Mouse (Mus musculus) ES-E14 (cell line): ENCODE results near the gene Gm3880. TPM values are rescaled to one million over a fixed set of nuclear protein-coding genes. Genes with fewer than 3 reads are reported as not detected.

ENCODE experiments used
- DNase-seq: peaks from one replicate; pipeline ENCODE4 v3.0.0-alpha.2; 2013; ENCODE audit warnings: low read depth, low spot score
- H3K27ac ChIP-seq: 2 replicates; pipeline ENCODE4 v1.5.1; 2012; ENCODE audit warnings: low read depth, mild to moderate bottlenecking, low read length, moderate library complexity, mixed read lengths; ENCODE audit not compliant: poor library complexity, insufficient read depth, severe bottlenecking
- H3K36me3 ChIP-seq: 2 replicates; pipeline ENCODE4 v1.6.1; 2012; ENCODE audit warnings: mild to moderate bottlenecking, low read length, moderate library complexity, mixed read lengths; ENCODE audit not compliant: control insufficient read depth, poor library complexity, insufficient read depth, severe bottlenecking
- H3K4me1 ChIP-seq, 2 experiments: fragments of 150-350 bp in 1 of 2; sonication (generic) in 1 of 2; 2 replicates each; pipeline ENCODE4 v1.6.1; 2012; ENCODE audit warnings: low read length in 2 of 2, mild to moderate bottlenecking in 1 of 2, mixed read lengths in 1 of 2; ENCODE audit not compliant: control insufficient read depth in 2 of 2, insufficient read depth in 2 of 2, poor library complexity in 1 of 2
- H3K4me3 ChIP-seq, 2 experiments: fragments of 150-350 bp in 1 of 2; sonication (generic) in 1 of 2; 2 replicates each; pipeline ENCODE4 v1.5.1; 2012; ENCODE audit warnings: low read length in 2 of 2, low read depth in 1 of 2, mild to moderate bottlenecking in 1 of 2, mixed read lengths in 1 of 2; ENCODE audit not compliant: insufficient read depth in 1 of 2, poor library complexity in 1 of 2, severe bottlenecking in 1 of 2
- H3K9ac ChIP-seq: 2 replicates; pipeline ENCODE4 v1.6.1; 2012; ENCODE audit warnings: low read depth, mild to moderate bottlenecking, low read length, mixed read lengths; ENCODE audit not compliant: poor library complexity, insufficient read depth, severe bottlenecking
- H3K9me3 ChIP-seq: fragments of 150-350 bp; sonication (generic); 2 replicates; pipeline ENCODE4 v1.6.1; 2012; ENCODE audit warnings: low read depth, mild to moderate bottlenecking, low read length; ENCODE audit not compliant: control insufficient read depth, insufficient read depth
- CHD2 ChIP-seq: IDR thresholded peaks from 2 replicates; pipeline ENCODE4 v1.6.1; 2014; ENCODE audit warnings: mild to moderate bottlenecking, low read depth, low read length, inconsistent platforms
- HCFC1 ChIP-seq: IDR thresholded peaks from 2 replicates; pipeline ENCODE4 v1.6.1; 2012; ENCODE audit warnings: low read length, inconsistent platforms, borderline replicate concordance; ENCODE audit not compliant: insufficient read depth
- MAFK ChIP-seq: IDR thresholded peaks from 2 replicates; pipeline ENCODE4 v1.6.1; 2014; ENCODE audit warnings: mild to moderate bottlenecking, low read depth, low read length, inconsistent platforms; ENCODE audit not compliant: insufficient read depth
- ZC3H11A ChIP-seq: IDR thresholded peaks from 2 replicates; pipeline ENCODE4 v1.6.1; 2012; ENCODE audit warnings: low read depth, mild to moderate bottlenecking, inconsistent platforms, low read length, borderline replicate concordance
- ZNF384 ChIP-seq: IDR thresholded peaks from 2 replicates; pipeline ENCODE4 v1.6.1; 2012; ENCODE audit warnings: low read depth, low read length, inconsistent platforms
- in situ Hi-C, 2 experiments: fragments of 600-800 bp; cut with MboI; formaldehyde crosslinking; loops; one replicate each; pipeline ENCODE4 v1.15.1; 2025; ENCODE audit warnings: low sequenced_read_pairs in 2 of 2, inconsistent platforms in 1 of 2; ENCODE audit not compliant: unreplicated experiment in 2 of 2
- total RNA-seq: library from RNA; depleted of rRNA; stranded (reverse); fragments of 300-350 nt; gene quantifications from 2 replicates; pipeline ENCODE4 v1.2.3, GENCODE M21; 2012; rRNA removed

The Gm3880 gene
- total RNA-seq, 1 experiment = 1.7 TPM

- no peak for TF ChIP-seq MAFK
- TF ChIP-seq ZNF384 = no peak
- no peak for TF ChIP-seq CHD2
- no peak for TF ChIP-seq HCFC1
- no peak for TF ChIP-seq ZC3H11A
- no peak for DNase-seq
- Histone ChIP-seq H3K9me3 (no peaks in the 10 kb centered on the region), H3K27ac (no peak within 1 kb of the TSS), H3K9ac (peak within 1 kb of the TSS; percentile 55), H3K36me3 (no peaks in the 10 kb centered on the region), H3K4me3 (peak within 1 kb of the TSS; percentile 60 to 70), H3K4me1 (peaks cover 0 to 2% of the 10 kb centered on the region in 2 experiments; a peak in 1 of 4 replicates)
- in situ Hi-C loops = no loop called here
Measured at GRCm38 (mm10) chrX:102643823-102644572, 42.8 kb downstream of the Gm3880 start, which contains the start of gene Phka1. Gene Phka1, minus strand, starts transcription at chrX:102644246.

Other genes with a start within 250 kb of the Gm3880 start
- 4.0 and 4.4 TPM in 2 replicates for gene Hdac8, start 181.6 kb downstream of the Gm3880 start, total RNA-seq
- gene Phka1, start 42.7 kb downstream of the Gm3880 start, total RNA-seq = 5.1 and 5.9 TPM in 2 replicates
- gene Gm9112, start 20.7 kb upstream of the Gm3880 start, total RNA-seq = 2.0 and 3.1 TPM in 2 replicates
- gene Dmrtc1b, start 20.9 kb upstream of the Gm3880 start, total RNA-seq = 0.27 TPM in 1 of 2 replicates, not detected in the other
- 2.4 and 2.8 TPM in 2 replicates for gene Dmrtc1c1, start 116.0 kb upstream of the Gm3880 start, total RNA-seq
- gene Dmrtc1c2, start 167.6 kb upstream of the Gm3880 start, total RNA-seq = 5.3 and 9.8 TPM in 2 replicates
- not detected in 2 replicates for gene 1700031F05Rik, start 181.0 kb upstream of the Gm3880 start, total RNA-seq
- gene Dmrtc1a, start 221.7 kb upstream of the Gm3880 start, total RNA-seq = 0.18 TPM in 1 of 2 replicates, not detected in the other
- not detected in 2 replicates for gene 1700011M02Rik, start 221.9 kb upstream of the Gm3880 start, total RNA-seq
- gene 1700018G05Rik, start 241.4 kb upstream of the Gm3880 start, total RNA-seq = not detected in 2 replicates